Mouse (Mus musculus) erythroblast, embryonic 14.5 days (primary cell): ENCODE measurements around the gene Olfr218.

Experiments used
- GATA1 ChIP-seq: IDR thresholded peaks from 2 replicates; pipeline ENCODE4 v1.6.1; 2012; ENCODE audit warnings: low read length, inconsistent platforms, mixed read lengths
- TAL1 ChIP-seq: IDR thresholded peaks from 3 replicates; pipeline ENCODE4 v1.6.1; 2012; ENCODE audit warnings: low read length, inconsistent platforms, mixed read lengths

DNA sequence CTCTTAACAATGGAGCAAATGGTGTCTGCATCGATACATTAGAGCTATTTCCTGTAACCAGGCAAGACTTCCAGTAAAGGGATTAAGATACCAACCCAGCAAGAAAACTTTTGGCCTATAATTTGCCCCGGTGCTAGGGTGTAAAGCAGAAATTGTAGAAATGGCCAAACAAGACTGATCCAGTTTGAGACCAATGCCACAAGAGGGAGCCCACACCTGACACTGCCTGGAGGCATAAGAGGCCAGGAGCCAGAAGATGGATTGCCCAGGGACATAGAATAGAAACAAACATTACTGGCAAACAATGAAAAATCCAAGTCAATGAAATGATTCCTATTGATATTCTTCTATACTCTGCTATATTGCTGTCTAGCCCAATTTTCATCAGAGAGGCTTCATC, 1.2 kb upstream of the Olfr218 start:
- no peak for TF ChIP-seq GATA1
- no peak for TF ChIP-seq TAL1
